Mouse (Mus musculus): ENCODE results near the gene Armh3. TPM values are rescaled to one million over a fixed set of nuclear protein-coding genes. Genes with fewer than 3 reads are reported as not detected.

Gene Armh3
- polyA plus RNA-seq, 1 experiment from 2014 or later: 9.6 TPM

GRCm38 (mm10) chr19:46037243-46037924 lies 39.1 kb upstream of the Armh3 start:
- peaks cover 46% of the 10 kb centered on the region for H3K4me1 ChIP-seq (ENCODE audit: control insufficient read depth, insufficient read depth, low read length)
- ATAC-seq (replicated peaks; ENCODE audit: insufficient number of reproducible peaks, low FRiP score, low TSS enrichment): peak; percentile 33; the same call in 1 of the 2 replicates
- H3K4me2 ChIP-seq: peak overlapping the region; percentile 84
- 14% methylated on average over 6 of the region's 6 CpGs for WGBS (ENCODE audit: insufficient replicate concordance)
- peak overlapping the region; percentile 89 for H3K9ac ChIP-seq (ENCODE audit: low read depth, low read length)
- H3K27ac ChIP-seq (ENCODE audit: low read depth, low read length): peak overlapping the region; percentile 96
- no peaks in the 10 kb centered on the region for H3K27me3 ChIP-seq (ENCODE audit: control insufficient read depth, insufficient read depth, low read length)
- H3K9me3 ChIP-seq (replicated peaks; ENCODE audit: control insufficient read depth, low read length): no peaks in the 10 kb centered on the region
- H3K4me3 ChIP-seq (ENCODE audit: low read depth, low read length): peak overlapping the region; percentile 79
- peaks cover 37% of the 10 kb centered on the region for H3K36me3 ChIP-seq (ENCODE audit: control insufficient read depth, insufficient read depth, low read length)

GRCm38 (mm10) chr19:46036477-46037242 lies 38.4 kb upstream of the Armh3 start:
- 65% methylated on average over 13 of the region's 13 CpGs for WGBS (ENCODE audit: insufficient replicate concordance)
- peak overlapping the region; percentile 79 for H3K4me3 ChIP-seq (ENCODE audit: low read depth, low read length)
- H3K27ac ChIP-seq (ENCODE audit: low read depth, low read length): 0 out of 2 replicates have a peak overlapping the region, but pooled peaks have one; percentile 96
- H3K9me3 ChIP-seq (replicated peaks; ENCODE audit: control insufficient read depth, low read length): no peaks in the 10 kb centered on the region
- peak overlapping the region; percentile 89 for H3K9ac ChIP-seq (ENCODE audit: low read depth, low read length)
- peaks cover 42% of the 10 kb centered on the region for H3K36me3 ChIP-seq (ENCODE audit: control insufficient read depth, insufficient read depth, low read length)
- peak overlapping the region; percentile 84 for H3K4me2 ChIP-seq
- H3K27me3 ChIP-seq (ENCODE audit: control insufficient read depth, insufficient read depth, low read length): no peaks in the 10 kb centered on the region
- H3K4me1 ChIP-seq (ENCODE audit: control insufficient read depth, insufficient read depth, low read length): peaks cover 39% of the 10 kb centered on the region
- no peak for ATAC-seq (replicated peaks; ENCODE audit: insufficient number of reproducible peaks, low FRiP score, low TSS enrichment)

- Histone ChIP-seq H3K27ac (ENCODE audit: low read depth, low read length) (no peak overlapping the region), H3K9ac (ENCODE audit: low read depth, low read length) (no peak overlapping the region), H3K36me3 (ENCODE audit: control insufficient read depth, insufficient read depth, low read length) (peaks cover 44% of the 10 kb centered on the region), H3K4me3 (ENCODE audit: low read depth, low read length) (no peak overlapping the region), H3K4me2 (no peak overlapping the region), H3K27me3 (ENCODE audit: control insufficient read depth, insufficient read depth, low read length) (no peaks in the 10 kb centered on the region), H3K9me3 (replicated peaks; ENCODE audit: control insufficient read depth, low read length) (no peaks in the 10 kb centered on the region), H3K4me1 (ENCODE audit: control insufficient read depth, insufficient read depth, low read length) (peaks cover 32% of the 10 kb centered on the region)
- no peak for ATAC-seq (replicated peaks; ENCODE audit: insufficient number of reproducible peaks, low FRiP score, low TSS enrichment)
- WGBS (ENCODE audit: insufficient replicate concordance): 87% methylated on average over 13 of the region's 13 CpGs
These were observed 37.7 kb upstream of the Armh3 start for GRCm38 (mm10) chr19:46035971-46036370.

DNA sequence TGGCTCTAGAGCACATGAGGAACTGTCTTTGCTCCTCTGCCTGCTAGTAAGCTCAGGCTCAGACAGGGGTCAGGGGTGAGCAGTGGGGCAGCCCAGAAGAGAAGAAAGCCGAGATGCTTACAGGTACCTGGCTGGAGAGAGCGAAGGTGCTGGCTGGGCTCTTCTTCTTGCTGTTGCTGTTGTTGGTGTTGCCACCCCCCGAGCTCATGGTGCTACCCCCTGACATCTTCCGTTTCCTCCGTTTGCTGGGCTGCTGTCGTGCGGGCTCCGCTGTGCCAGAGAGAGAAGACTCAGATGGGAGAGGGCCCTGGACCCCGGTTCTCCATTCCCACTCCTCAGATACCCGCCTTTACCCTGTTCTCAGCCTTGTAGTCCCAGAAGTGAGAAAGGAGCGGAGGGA lies 35.6 kb upstream of the Armh3 start:
- Histone ChIP-seq H3K36me3 (ENCODE audit: control insufficient read depth, insufficient read depth, low read length) (peaks cover 47% of the 10 kb centered on the region), H3K27me3 (ENCODE audit: control insufficient read depth, insufficient read depth, low read length) (no peaks in the 10 kb centered on the region), H3K4me2 (no peak overlapping the region), H3K4me1 (ENCODE audit: control insufficient read depth, insufficient read depth, low read length) (peaks cover 19% of the 10 kb centered on the region), H3K4me3 (ENCODE audit: low read depth, low read length) (no peak overlapping the region), H3K9ac (ENCODE audit: low read depth, low read length) (no peak overlapping the region), H3K9me3 (replicated peaks; ENCODE audit: control insufficient read depth, low read length) (no peaks in the 10 kb centered on the region), H3K27ac (ENCODE audit: low read depth, low read length) (no peak overlapping the region)
- WGBS (ENCODE audit: insufficient replicate concordance): 96% methylated on average over 11 of the region's 11 CpGs
- no peak for ATAC-seq (replicated peaks; ENCODE audit: insufficient number of reproducible peaks, low FRiP score, low TSS enrichment)

DNA sequence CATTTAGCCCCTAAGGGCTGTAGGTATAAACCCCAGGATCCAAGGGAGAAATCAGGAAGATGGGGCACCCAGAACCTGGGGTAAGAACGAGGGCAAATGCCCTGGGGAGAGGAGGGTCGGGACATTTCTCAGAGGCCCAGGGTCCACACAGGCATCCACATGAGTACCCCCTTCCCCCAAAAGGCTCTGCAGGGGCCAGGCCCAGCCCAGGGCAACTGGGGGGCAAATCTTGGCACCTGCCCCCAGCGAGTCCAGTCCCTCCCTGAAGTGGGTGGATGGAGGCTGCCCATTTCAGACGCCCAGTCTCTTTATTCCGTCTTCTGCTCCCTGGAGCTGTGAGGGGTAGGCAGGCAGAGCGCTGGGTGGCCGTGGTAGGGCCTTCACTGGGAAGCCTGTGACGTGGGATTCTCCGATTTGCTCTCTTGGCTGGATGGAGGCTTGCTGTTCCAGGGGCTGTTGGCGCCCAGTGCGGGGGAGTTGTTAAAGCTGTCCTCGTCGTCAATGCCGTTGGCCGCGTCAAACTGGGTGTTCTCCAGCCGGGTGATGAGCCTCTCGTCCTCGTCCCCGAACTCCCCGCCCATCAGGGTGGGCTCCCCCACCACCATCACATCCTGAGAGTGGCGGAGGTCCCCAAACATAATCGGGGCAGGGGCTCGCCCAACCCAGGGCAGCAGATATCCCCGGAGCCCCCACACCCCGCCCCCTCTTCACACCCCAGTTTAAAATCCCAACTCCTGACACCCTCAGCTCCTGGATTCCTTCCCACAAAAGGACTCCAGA lies 34.6 kb upstream of the Armh3 start:
- Histone ChIP-seq H3K36me3 (ENCODE audit: control insufficient read depth, insufficient read depth, low read length) (peaks cover 47% of the 10 kb centered on the region), H3K4me1 (ENCODE audit: control insufficient read depth, insufficient read depth, low read length) (peaks cover 10% of the 10 kb centered on the region), H3K4me3 (ENCODE audit: low read depth, low read length) (no peak overlapping the region), H3K27ac (ENCODE audit: low read depth, low read length) (no peak overlapping the region), H3K9me3 (replicated peaks; ENCODE audit: control insufficient read depth, low read length) (no peaks in the 10 kb centered on the region), H3K4me2 (no peak overlapping the region), H3K9ac (ENCODE audit: low read depth, low read length) (no peak overlapping the region), H3K27me3 (ENCODE audit: control insufficient read depth, insufficient read depth, low read length) (no peaks in the 10 kb centered on the region)
- 88% methylated on average over 26 of the region's 26 CpGs for WGBS (ENCODE audit: insufficient replicate concordance)
- 0 out of 2 replicates have a peak, but pooled peaks have one; percentile 7 for ATAC-seq (replicated peaks; ENCODE audit: insufficient number of reproducible peaks, low FRiP score, low TSS enrichment)

- no peaks in the 10 kb centered on the region for H3K27me3 ChIP-seq (ENCODE audit: control insufficient read depth, insufficient read depth, low read length)
- no peak overlapping the region for H3K4me2 ChIP-seq
- peaks cover 47% of the 10 kb centered on the region for H3K36me3 ChIP-seq (ENCODE audit: control insufficient read depth, insufficient read depth, low read length)
- no peak overlapping the region for H3K4me3 ChIP-seq (ENCODE audit: low read depth, low read length)
- 77% methylated on average over 9 of the region's 9 CpGs for WGBS (ENCODE audit: insufficient replicate concordance)
- ATAC-seq (replicated peaks; ENCODE audit: insufficient number of reproducible peaks, low FRiP score, low TSS enrichment): no peak; the same call in 1 of the 2 replicates
- no peaks in the 10 kb centered on the region for H3K9me3 ChIP-seq (replicated peaks; ENCODE audit: control insufficient read depth, low read length)
- no peaks in the 10 kb centered on the region for H3K4me1 ChIP-seq (ENCODE audit: control insufficient read depth, insufficient read depth, low read length)
- 0 out of 2 replicates have a peak overlapping the region, but pooled peaks have one; percentile 29 for H3K27ac ChIP-seq (ENCODE audit: low read depth, low read length)
- no peak overlapping the region for H3K9ac ChIP-seq (ENCODE audit: low read depth, low read length)
These were observed 33.6 kb upstream of the Armh3 start for GRCm38 (mm10) chr19:46031689-46032432.

DNA sequence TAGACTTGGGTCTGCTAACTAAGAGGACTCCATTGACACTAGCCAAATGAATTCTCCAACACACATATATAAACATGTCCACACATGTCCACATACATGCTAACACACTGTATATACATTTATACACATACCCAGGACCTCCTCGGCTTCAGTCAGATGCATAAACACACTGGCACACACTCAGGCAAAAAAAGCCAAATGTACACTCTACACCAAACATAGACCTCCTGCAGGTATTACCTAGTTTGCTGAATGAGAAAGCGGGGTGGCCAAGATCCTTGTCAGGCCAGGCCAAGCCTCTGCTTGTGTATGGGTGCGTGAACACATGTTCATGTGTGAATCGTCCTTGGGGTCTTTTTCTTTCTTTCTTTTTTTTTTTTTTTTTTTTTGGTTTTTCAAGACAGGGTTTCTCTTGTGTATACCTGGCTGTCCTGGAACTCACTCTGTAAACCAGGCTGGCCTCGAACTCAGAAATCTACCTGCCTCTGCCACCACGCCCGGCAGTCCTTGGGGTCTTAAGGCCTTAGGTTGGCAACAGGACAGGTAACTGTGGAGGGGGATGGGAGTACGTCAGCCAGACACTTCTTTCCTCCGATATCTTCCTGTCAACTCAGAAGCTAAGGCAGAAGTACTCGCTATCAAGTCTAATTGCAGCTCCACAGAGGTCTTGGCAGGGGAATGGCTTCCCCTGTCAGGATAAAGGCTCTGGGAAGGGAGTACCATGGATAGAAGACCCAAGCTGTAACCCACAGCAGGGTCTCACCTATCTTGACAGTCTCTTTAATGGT lies 32.1 kb upstream of the Armh3 start:
- Histone ChIP-seq H3K27ac (ENCODE audit: low read depth, low read length) (no peak overlapping the region), H3K27me3 (ENCODE audit: control insufficient read depth, insufficient read depth, low read length) (no peaks in the 10 kb centered on the region), H3K36me3 (ENCODE audit: control insufficient read depth, insufficient read depth, low read length) (peaks cover 39% of the 10 kb centered on the region), H3K4me2 (no peak overlapping the region), H3K4me3 (ENCODE audit: low read depth, low read length) (no peak overlapping the region), H3K9ac (ENCODE audit: low read depth, low read length) (no peak overlapping the region), H3K4me1 (ENCODE audit: control insufficient read depth, insufficient read depth, low read length) (peaks cover 3% of the 10 kb centered on the region; the same call in 1 of the 2 replicates), H3K9me3 (replicated peaks; ENCODE audit: control insufficient read depth, low read length) (no peaks in the 10 kb centered on the region)
- ATAC-seq (replicated peaks; ENCODE audit: insufficient number of reproducible peaks, low FRiP score, low TSS enrichment): no peak
- 89% methylated on average over 10 of the region's 10 CpGs for WGBS (ENCODE audit: insufficient replicate concordance)
